Mouse (Mus musculus) 3T3-L1 (cell line): Measurements from ENCODE around the gene Tor4a.

ENCODE experiments used
- DNase-seq: peaks from one replicate; pipeline ENCODE4 v3.0.0-alpha.2; 2015; ENCODE audit warnings: low read depth, low spot score

The Tor4a gene

DNA sequence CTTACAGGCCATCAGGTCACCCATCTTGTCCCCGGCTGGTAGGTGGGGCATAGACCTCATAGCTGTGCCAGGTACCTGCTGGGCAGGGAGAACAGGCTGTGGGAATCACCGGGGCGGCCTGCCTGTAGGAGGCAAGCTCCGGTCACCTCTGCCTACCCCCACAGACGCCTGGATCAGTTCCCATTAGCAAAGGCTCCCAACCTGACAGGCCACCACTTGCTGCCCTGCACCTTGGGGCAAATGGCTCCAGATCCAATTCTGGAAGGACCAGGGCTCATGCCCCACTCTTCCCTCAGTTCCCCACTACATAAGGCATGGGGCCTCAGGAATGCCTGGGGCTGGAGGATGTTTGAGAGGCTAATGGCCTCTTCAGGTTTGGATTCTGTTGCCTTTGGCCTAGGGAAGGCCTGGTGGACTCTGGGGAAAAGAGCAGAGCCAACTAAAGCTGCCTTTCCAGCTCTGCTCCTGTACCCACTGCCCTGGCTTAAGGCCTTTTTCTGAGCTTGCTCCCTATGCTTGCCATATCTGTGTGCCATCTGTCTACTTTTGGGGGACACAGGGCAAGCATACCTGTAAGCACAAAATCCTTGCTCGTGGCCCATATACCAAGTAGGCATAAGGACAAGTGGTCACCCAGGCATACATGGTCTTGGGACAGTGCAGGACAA is 25.5 kb downstream of the Tor4a start:
- no peak for DNase-seq

DNA sequence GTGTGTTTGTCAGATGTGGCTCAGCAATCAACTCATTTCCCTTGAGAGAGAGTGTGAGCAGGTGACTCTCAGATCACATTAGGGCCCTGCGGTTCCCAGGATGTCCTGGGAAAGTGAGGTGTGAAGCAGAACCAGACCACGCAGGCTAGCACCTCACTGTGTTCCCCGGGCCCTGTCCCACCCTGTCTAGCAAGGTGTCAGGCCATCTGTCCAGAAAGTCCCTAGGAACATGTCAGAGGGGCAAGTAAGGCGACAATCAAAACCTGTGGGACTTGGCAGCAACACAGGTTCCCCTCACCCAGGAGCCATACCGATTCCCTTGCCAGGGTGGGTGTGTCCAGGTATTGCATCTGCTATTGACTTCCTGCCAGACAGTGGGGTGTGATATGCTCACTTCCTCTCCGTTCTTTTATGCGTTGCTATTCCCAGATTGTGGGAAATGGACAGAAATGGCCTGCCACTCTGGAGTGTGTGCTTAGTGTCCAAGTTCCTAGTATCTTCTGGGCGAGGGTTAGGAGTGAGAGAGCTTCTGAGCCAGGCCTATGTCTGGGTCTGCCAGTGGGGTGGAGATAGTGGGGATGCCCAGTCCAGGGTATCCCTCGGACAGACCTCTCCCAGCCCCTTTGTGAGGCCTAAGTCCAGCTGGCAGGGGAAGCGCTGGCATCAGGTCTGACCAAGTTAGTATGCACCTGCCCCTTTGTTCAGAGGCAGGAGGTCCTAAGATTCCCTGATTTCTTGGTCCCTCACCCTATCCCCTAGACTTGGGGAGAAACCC is 26.2 kb downstream of the Tor4a start:
- DNase-seq = no peak

DNA sequence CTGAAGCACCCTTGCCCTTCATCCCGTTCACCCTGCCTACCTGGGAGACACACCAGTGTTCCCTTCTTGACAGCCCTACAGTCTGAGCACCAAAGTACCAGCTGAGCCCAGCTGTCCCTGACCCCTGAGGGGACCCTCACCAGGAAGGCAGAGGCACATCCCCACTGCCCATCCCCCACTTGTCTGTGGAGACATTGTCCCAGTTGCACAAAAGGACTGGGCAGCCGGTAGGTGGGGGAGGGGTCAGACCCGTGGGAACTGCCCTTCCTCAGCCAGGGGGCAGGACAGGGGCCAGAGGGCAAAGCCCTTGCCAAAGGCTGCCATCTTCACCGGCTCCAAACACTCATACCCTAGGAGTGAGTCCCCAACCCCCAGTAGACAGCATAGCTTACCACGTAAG is 26.9 kb downstream of the Tor4a start:
- DNase-seq = no peak

DNA sequence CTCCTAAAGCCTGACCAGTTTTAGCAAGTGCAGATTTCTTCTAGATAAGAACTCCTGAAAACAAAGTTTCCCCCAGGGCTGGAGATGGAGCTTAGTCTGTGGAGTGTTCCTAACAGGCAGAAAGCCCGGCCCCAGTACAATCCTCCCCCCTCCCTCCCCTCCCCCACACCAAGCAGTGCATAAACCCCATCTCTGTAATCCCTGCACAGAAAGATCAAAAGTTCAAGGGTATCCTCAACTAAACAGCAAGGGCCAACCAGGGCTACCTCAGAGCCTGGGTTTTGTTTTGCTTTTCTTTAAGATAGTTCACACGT is 28.1 kb downstream of the Tor4a start:
- DNase-seq = no peak

DNA sequence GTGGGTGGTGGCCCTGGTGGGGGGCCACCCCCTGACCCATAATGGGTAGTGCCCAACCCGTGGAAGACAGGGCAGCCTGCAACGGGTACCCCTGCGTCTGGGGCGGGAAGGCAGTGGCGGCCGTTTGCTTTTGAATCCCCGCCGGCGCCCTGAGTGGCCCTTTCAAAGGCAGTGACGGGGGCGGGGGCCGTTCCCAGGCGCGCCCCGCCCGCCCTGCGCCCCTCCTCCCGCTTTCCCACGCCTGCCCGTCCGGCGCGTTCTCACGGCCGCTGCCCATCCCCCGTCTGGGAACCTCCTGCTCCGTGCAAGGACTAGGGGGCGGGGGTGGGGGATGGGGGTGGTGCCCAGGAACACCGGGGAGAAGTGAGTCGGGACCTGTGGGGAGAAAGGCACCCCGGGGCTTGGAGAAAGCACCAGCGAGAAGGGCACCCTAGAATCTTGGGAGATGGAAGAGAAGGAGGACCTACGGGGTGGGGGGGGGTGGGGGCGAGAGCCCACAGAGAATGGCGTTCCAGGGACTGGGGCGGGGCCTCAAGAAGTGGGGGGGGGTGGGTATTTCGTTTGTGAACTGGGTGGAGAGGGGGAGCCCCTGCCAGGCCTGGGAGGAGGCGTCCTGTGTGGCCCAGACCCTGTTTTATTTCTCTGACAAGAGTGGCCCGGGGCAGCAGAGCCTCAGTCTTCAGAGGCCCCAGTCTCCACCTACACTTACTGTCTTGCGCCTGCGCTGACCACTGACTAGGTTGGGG is 28.6 kb downstream of the Tor4a start:
- DNase-seq = no peak

DNA sequence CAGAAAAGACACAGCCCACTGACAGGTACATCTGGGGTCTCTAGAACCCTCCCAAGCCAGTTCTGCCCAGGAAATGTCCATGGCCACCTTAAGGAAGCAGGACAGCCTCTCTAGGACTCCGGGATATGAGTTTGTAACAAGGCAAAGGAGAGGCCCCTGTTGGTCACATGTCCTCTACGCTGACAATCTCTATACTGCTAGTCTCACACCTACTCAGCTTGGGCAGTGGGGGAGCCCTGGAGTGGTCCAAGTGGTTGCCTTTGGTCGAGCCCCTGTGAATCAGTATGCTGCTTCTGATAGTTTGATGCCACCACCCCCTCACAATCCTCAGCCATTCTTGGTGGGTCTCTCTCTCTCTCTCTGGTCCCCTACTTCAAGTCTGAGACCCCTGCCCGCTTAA is 29.2 kb downstream of the Tor4a start:
- no peak for DNase-seq

DNA sequence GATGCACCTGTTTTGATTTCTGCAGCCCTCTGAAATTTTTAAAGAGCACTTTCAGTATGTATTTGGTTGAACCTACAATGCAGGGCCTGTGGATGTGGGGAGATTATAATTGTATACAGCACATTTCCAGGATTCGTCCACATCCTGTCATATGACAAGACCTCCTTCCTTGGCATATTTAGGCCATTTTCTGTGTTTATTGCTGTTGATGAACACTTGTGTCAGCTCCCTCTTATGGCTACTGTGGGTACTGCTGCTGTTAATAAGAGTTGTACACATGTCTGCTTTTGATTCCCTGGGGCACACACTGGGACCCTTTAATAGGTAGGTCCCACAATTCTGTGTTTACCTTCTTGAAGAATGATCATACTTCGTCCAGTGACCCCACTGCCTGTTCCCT is 39.0 kb downstream of the Tor4a start:
- peak; percentile 75 for DNase-seq

DNA sequence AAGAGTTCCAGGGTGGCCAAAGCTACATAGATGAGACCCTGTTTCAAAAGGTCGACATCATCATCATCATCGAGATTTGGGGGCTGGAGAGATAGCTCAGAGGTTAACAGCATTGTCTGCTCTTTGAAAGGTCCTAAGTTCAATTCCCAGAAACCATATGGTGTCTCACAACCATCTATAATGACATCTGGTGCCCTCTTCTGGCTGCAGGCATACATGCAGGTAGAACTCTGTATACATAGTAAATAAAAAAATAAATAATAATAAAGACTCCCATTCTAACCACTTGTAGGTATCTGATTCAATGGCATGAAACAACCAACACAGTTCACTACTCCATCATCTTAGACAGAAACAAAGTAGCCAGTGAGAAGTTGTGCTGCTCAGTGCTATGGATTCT is 39.7 kb downstream of the Tor4a start:
- DNase-seq = peak; percentile 58

DNA sequence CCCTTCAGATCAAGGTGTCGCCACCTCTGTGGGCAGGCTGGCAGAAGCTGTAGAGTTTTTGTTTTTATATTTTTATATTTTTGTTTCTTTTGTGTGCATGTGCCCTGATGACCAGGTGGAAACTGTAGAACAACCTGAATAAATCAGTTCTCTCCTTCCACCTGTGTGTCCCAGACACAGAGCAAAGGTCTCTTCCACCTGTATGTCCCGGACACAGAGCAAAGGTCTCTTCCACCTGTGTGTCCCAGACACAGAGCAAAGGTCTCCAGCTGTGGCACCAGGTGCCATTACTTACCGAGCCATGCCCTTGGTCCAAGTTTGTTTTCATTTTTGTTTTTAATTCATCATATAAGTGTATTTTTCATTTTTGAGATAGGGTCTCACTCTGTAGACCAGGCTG is 40.5 kb downstream of the Tor4a start:
- DNase-seq = no peak

DNA sequence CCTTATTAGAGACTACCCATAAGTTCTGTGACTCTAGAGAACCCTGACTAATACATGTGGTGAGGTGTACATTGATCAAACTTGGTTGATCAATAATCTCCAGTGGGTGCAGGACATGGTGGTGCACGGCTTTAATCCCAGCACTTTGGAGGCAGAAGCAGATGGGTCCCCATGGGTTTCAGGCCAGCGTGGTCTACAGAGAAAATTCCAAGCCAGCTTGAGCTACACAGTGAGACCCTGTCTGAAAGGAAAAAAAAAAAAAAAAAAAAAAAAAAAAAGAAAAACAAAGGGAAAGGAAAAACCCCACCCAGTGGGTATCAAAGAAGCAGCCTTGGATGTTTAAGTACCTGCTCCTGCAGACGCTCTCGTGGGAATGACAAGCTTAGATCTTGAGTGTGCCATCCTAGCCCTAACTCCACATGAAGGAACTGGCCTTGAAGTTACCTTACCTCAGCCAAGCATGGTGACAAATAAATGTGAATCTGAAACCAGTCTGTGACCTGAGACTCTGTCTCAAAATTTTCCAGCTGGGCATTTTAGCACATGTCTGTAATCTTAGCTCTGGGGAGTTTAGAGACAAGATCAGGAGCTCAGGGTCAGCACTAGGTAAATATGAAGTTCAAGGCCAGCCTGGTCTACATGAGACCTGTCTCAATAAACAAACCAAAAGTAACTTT is 45.3 kb downstream of the Tor4a start:
- no peak for DNase-seq

DNA sequence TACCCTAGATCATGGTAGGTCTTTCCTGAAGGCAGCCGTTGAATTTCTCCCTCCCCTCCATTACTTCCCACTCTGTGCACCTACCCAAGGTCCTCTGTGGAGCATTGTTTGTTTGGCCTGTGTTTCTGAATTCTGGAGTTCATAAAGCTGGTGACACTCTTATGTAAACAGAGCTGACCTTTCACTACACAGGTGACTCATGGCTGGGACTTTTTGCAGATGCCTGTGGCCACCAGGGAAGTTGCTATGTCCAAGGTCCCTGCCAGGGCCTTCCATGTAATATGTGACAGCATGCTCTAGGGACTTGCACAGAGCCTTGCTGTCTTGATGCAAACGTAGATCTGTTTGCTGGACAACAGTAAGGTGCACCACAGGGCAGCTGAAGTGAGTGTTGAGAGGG is 47.0 kb downstream of the Tor4a start:
- peak; percentile 40 for DNase-seq

DNA sequence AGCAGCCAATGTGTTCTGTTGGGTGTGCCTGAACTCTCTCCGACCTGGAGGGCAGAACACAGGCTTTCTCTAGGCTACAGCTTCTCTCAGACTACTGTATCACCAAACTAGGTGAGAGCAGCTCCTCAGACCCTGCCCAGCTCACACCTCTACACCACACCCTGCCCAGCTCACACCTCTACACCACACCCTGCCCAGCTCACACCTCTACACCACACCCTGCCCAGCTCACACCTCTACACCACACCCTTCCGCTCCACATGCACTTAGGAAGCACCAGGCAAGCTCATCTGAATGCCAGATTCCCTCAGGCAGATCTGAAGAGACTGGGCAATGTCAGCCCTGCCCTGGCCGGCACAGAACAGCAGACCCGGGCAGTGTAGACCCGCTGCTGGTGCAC is 48.8 kb downstream of the Tor4a start:
- no peak for DNase-seq

DNA sequence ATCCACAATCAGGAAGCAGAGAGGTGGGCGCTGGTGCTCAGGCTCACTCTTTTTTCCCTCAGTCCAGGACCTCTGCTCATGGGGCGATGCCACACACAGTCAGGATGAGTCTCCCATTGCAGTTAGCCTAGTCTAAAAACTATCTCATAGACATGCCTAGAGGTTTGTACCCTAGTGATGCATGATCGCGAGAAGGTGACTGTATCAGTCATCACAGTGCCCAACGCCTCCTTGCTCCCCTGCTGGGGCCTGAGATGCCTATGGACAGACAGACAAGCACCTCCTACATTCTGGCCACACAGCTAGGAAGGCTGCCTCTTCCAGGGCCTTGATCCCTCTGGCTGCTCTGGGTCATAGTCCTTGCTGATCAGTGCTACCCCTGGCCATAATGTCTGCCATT is 49.3 kb downstream of the Tor4a start:
- DNase-seq = no peak

DNA sequence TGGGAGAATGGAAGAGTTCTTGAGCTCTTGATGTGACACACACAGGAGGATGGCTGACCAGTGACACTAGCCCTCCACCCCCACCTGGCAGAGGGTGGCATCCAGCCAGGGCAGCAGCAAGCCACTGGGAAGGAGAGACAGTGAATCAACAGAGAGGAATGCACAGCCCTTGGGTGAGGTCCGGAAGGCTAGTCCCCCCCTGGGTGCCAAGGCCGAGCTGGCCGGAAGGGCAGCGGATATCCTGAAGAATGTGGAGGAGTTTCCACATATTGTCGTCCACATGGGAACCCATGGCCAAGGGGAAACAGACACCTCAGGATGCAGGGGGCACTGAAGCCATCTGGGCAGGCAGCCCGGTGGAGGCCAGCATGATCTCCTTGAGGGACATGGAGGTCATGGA is 51.3 kb downstream of the Tor4a start:
- DNase-seq = peak; percentile 76
